Mouse (Mus musculus) cerebellum, postnatal 25 days (tissue): ENCODE results near the gene Adamts14.

ENCODE experiments used
- DNase-seq, 2 experiments: peaks; one replicate each; pipeline ENCODE4 v3.0.0; 2021; ENCODE audit warnings: mixed read lengths in 2 of 2

The Adamts14 gene

DNA sequence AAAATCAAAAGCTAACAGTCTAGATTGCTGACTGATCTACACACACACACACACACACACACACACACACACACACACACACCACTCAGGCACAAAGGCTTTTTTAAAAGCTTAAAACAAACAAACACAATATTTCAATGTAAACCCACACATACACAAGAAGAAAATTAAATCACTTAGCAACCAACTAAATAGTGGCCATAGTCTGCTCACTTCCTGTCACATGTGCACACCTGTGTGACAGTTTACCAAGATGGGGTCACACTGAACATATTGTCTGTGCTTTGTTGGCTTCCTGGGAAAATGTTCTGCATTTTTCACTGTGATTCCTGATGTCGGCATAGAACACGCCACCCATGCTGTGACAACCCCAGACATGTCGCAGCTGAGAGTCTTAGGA lies 41.5 kb downstream of the Adamts14 start:
- DNase-seq: no peak

DNA sequence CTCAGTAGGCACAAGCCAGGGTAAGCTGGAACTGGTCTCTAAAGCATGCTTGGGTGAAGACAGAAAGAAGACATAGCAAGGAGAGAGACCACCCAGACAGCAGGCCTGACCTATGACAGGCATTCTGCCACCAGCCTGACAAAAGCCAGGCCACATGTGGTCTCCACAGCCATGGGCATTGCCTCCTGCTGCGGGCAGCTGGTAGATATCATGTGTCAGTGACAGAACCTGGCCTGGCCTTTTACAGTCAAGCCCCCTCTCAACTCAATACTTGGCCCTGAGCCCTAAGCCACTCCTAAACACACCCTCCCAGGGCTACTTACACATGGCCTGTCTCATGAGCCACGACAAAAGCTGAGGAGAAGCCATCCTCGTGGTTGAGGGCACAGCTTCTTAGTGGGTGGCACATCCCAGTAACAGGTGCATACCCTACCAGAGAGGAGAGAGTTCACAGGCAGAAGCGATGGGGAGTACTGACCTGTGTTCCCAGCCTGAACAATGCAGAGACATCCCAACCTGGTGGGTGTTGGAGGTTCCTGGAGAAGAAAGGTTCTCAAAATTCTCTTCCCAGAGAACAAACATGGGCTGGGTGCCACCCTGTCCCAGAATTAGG lies 46.3 kb downstream of the Adamts14 start:
- DNase-seq: no peak

DNA sequence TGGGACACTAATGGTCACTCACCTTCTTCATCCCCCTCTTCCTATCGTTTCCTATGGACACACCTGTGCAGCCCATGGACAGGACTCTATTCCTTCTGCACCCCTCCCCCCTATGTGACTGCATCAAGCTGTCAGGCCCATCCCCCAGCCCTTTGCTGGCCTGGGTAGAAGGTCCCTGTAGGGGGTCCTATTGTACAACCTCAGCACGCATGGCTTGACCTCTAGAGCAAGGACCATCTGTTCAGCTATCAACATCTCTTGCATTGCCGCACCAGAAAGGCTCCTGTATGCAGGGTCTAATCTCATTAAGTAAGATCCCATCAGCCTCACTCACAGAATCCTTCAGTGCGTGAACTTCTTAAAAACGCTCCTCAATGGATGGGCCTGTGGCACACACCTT lies 47.5 kb downstream of the Adamts14 start:
- no peak for DNase-seq

DNA sequence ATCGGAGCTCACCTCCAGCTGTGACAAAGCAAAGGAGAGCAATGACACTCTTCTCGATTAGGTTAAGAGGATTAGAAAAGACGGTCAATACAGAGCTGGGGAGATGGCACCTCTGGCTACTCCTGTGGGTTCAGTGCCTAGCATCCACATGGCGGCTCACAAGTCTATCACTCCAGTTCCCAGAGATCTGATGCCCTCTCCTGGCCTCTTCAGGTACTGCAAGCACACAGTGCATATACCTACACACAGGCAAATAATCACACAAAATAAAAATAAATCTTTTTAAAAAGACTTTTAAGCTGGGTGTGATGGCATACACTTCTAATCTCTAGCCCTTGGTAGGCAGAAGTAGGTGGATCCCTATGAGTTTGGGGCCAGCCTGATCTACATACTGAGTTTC lies 53.9 kb downstream of the Adamts14 start:
- DNase-seq: no peak

DNA sequence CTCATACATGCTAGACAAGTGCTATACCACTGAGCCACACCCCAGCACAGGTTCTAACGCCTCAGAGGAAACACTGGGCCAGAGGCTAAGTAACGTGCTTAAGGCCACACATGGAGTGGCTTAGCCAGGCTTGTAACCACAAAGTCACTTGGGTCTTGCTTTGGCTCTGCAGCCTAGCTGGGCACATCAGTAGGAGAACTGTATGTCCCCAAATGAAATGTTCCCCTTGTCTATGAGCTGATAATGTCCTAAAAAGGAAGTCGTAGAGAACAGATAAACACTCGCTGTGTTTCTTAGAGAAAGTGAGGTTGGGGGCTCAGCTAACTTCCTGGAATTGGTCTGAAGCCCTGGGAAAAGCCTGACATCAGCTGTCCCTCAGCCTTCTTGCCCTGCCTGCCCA lies 57.1 kb downstream of the Adamts14 start:
- DNase-seq: no peak

DNA sequence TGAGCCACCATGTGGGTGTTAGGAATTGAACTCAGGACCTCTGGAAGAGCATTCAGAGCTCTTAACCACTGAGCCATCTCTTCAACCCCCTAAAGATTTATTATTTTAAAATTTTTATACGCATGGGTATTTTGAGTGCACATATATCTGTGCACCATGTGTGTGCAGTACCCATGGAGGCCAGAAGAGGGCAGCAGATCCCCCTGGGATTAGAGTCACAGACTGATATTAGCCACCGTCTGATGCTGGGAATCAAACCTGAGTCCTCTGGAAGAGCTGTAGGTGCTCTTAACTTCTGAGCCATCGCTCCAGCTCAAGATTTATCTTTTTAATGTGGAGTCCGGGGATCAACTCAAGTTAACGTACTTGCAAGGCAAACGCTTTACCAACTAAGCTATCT lies 57.6 kb downstream of the Adamts14 start:
- peak in 1 of 2 experiments; percentile 22 for DNase-seq

DNA sequence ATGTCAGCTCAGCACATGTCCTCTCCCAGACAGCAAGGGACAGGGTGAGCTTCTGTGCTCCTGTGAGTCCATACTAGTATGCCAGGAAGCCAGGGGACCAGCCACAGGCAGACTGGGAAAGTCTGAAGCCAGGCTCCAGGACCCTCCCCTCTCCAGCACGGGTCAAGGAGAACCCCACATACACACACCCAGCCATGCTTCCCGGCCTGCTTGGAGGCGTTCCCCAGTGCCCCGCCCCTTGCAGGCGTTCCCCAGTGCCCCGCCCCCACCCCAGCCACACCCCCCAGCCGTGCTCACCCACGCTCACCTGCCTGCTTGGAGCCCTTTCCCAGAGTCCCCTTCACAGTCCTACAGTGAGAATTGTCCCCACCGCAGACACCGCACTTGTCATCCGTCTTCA lies 60.4 kb downstream of the Adamts14 start:
- DNase-seq: no peak

DNA sequence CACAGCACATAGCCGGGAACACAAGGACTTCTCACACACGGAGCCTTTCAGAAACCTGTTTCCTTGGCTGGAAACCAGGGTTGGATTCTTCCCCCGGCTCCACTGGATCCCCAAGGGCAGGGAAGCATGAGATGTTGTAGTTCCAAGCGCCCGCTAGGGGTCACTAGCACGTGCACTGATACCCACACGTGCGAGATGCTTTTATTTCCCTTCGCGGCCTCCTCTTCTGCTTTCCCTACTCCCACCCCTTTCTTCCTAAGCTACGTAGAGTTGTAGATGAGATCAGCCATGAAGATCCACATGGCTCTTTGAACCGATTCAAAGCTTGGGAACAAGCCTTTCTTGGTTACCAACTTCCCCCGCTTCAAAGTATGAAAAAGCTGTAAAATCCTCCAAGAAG lies 61.5 kb downstream of the Adamts14 start:
- DNase-seq: peak; percentile 72 to 82

DNA sequence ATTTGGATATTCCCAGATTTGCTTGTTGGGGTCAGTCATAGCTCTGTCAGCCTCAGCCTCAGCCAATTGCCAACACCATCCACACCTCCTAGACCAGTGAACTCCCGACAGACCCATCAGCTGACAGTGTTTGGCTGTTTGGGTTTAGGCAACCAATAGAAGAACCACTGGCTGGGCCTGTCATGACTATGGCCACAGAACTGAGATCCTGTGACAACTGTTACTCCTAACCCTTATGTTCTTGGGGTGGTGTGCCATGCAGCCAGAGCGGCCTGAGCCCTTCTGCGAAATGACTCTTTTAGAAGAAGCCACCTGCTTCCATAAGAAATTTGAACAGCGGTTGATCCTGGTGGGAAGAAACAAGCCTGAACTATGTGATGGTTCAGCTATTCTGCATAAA lies 62.1 kb downstream of the Adamts14 start:
- no peak for DNase-seq

DNA sequence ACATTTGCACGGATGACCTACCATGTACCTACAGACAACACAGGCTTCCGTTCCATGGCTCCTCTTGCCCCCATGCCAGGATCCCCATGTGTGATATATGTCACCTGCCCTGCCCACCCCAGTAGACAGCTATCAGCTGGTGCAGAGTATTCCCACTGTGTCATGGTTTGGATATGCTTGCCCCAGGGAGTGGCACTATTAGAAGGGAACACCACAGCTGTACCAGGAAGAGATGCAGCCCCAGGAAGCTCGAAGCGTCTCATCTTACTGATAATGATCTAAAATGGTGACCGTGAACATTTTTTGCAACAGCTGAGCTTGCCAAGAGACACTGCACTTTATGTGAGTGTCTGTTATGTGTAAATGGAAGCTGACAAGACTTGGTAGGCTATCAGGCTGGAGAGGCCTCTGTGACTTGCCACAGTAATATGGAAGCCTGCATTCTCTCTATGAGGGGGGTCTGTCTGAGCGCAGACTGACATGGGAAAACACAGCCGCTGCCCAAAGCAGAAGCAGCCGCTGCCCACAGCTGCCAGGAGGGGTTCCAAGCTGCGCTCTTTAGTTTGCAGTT lies 65.0 kb downstream of the Adamts14 start:
- no peak for DNase-seq

DNA sequence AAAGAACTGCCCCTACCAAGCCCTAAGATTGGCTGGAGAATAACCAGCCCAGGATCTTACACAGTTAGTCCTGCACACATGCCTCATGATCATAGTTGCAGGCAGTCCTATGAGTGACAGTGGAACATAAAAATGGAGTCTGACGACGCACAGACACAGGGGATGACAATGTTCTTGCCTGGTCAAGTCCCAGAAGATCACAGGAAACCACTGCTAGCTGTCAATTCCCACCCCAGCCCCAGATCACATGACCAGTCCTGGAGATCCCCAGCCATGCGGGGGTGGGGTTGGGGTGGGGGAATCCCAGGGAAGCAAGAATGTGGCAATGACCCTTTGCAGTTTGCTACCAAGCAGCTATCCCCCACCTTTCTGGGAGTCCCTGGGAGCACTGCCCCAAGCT lies 69.3 kb downstream of the Adamts14 start:
- no peak for DNase-seq

DNA sequence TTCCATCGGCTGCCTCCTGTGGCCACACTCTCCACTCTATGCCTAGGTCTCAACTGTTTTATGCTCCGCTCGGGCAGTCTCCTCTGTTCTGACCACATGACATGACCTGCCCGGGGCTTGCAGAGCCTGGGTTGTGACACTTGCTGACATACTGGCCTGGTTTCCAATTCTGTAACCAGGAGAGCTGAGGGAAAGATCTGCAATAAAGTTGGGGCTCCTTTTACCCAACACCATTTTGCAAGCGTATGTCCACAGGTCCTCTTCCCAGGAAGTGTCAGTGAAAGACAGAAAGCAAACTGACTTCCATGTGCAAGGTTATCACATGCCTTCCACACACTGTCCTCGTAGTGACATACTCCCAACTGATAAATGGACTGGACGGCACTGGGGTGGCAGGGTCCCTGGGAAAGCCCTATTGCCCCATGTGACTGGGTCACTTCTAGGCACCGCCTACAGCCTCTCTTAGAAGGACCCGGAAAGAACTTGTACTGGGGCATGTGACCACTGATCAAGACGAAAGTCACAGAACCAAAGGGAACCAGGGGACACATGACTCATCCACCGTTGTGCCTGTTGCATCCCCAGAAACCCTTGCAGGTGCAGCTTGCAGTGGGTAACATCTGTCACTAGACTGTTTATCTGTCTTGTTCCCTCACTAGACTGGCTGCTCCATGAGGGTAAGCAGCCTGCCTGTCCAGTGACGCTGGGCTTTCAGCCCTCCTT lies 71.5 kb downstream of the Adamts14 start:
- no peak for DNase-seq

DNA sequence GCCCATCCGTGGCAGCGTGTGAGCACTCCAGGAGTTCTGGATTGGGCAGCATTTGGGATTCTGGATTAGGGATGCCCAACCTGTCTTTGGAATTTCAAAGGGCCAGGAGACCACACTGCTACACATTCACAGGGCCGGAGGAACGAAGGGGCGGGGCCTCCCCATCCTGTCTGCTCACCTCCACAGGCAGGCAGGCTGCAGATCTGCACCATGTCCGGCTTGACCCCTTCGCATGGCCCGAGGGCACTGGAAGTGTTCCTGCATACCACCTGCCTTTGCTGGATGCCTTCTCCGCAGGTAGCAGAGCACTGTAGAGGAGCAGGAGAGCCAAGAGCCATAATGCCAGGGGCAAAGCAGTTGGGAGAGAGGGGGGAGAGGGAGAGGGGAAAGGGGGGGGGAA lies 72.2 kb downstream of the Adamts14 start:
- DNase-seq: no peak

DNA sequence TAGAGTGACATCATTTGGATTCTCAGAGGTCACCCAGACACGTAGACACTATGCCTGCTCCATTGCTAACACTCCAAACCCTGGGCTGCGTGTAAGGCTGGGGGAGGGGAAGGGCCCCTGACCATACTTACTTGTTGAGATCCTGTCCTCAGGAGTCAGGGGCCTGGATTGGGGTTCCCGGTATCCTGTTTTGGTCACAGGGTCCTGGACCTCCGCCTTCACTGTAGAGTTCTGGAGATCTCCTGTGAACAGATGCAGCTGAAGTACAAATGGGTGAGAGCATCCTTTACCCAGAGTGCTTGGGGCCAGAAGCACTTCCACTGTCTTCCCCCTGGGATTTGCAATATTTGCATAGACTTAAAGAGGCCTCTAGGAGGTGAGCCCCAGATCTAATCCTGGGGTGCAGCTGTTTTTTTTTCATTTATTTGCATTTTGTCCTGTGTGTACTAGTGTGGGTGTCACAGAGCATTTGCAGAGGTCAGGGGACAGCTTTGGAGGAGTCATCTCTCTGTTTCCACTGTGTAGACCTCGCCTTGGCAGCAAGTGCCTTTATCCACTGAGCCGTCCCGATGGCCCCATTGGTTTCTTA lies 72.9 kb downstream of the Adamts14 start:
- DNase-seq: no peak

DNA sequence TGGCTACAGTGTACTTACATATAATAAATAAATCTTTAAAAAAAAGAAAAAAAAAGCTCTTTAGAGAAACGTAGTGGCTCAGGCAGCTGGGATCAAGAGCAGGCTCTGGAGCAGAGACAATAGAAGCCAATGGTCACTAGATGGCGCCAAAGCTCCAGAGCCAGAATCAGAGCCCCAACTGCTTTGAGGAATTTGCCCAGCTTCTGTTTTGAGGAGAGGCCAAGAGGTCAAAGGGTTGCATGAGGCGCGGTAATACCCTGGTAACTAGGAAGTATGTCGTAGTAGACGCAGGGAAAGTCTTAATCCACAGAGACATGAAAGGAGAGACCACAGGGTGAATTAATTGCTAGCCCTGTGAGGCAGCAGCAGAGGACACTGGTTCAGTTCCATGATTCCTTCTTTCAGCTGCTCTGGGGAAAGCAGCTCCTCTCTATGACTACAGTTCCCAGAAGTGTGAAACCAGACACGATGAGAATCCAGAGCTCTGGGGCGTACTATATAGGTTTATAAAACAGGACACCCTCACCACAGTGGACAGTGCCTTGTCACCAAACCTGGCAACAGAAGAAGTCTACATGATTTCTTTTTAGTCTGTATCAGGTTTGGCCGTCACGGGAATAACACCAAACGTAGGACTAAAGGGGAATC lies 73.5 kb downstream of the Adamts14 start:
- peak; percentile 81 to 85 for DNase-seq

DNA sequence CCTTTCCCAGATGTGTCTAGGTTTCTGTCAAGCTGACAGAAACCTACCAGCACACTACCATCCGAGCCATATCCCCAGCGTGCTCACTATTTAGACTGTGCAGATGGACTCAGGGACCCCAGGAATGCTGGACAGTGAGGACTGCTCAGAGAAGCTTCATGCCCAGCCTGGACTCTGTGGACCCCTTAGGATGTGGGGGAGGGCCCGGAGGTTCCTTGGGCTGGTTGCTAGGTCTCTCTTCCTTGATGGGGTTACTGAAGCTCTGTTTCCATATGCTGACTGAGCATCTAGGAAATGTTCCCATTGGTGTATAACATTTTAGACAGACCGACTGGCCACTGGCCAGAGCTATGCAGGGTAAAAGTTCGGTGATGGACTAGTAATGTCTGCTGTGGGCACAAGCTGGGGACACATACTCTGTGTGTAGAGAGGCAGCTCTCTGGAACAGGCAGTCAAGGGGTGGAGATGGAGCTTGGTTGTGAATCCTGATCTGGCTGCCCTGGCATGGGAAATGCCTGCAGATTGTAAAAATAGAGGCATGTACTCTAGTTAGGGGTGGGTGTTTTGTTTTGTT lies 77.4 kb downstream of the Adamts14 start:
- DNase-seq: no peak

DNA sequence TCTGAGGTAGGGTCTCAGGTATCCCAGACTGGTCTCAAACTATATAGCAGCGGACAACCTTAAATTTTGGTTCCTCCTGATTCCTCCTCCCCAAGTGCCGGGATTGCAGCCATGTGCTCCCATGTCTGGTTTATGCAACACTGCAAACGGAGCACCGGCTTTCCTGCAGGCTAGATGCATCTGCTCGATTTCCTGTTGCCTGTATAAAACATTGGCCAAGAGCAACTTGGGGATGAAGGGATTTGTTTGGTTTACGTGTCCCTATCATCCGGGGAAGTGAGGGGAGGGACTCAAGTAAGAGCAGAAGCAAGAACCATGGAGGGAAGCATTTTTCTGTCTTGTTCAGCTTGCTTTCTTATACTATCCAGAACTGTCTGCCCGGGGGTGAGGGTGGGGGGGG lies 78.0 kb downstream of the Adamts14 start:
- no peak for DNase-seq

DNA sequence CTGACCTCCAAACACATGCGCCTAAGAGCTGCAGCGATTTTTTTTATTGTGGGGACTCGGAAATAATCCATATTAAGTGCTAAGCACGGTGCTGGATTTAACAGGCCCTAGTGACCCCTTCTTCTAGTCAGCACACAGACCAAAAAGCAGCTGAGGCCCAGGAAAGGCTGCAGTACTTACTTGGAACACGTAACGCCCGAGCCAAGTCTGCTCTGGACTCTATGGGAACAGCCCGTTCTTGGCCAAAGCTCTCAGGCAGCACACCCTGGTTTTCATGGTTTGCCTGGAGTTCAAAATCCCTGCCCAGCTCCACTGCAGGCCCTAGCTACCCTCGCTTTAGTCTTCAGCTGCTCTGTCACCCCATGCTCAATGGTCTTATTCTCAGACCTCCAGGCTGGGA lies 78.6 kb downstream of the Adamts14 start:
- no peak for DNase-seq

DNA sequence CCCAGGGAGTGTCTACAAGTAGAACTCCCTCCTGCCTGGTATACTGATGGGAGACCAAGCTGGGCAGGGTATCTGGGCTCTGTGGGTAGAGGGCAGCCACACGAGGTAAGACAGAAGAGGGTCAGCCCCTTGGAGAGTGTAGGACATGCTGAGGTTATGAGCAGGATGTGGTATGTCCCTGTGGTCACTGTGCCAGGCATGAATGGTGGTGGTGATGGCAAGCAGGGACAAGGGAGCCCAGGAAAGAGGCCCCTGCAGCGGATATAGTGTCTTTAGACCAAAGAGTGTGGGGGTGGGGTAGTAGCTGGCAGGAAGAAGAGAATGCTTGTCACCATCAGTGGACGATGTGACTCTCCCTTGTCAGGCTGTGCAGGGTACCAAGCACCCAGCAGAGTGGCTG lies 85.2 kb downstream of the Adamts14 start:
- no peak for DNase-seq

DNA sequence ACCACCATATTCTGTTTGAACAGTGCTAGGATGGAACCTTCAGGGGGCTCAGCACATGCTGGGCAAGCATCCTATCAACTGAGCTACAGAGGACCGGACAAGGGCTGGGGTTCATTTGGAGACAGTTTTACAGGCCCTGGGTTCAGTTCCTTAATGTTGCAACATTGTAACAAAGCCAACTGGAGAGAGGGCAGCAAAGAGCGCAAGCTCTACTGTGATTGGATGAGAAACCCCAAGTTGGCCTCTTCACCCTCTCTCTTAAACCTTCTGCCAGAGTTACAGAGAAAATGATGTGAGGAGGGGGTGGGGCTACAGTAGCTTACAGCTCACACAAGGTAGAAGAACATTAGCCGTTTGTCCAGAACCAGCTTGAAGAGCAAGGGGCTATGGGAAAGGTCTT lies 86.2 kb downstream of the Adamts14 start:
- DNase-seq: no peak

DNA sequence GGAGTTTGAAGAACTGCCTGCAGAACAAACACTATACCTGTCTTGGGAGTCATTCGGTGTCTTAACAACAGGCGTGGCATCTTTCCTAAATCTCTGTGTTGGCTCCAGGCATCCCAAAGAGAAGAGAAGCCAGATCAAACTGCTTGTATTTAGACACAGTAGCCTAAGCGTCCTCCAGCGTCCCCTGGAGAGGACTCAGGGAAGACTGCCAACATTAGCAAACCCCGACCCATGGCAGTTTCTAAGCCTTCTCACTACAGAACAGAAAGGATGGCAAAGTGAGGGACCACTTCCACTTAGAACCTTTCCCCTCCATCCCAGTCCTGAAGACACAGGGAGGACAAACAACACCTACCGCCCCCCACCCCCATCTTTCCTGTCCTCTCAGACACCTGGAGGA lies 93.3 kb downstream of the Adamts14 start:
- DNase-seq: no peak

DNA sequence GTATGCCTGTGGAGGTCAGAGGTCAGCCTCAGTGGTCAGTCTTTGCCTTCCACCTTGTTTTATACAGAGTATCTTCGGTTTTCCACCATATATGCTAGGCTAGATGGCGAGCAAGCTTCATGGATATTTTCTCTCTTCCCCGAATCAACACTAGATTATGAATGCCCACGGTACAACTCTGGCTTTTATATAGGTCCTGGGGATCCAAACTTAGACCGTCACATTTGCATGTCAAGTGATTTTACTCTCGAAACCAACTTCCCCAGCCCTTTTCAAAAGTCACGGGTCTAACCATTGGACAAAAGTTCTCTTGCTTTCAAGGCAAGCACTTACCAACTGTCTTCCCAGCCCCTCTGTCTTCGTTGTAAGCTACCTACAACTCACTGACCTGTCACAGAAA lies 94.6 kb downstream of the Adamts14 start:
- DNase-seq: no peak

DNA sequence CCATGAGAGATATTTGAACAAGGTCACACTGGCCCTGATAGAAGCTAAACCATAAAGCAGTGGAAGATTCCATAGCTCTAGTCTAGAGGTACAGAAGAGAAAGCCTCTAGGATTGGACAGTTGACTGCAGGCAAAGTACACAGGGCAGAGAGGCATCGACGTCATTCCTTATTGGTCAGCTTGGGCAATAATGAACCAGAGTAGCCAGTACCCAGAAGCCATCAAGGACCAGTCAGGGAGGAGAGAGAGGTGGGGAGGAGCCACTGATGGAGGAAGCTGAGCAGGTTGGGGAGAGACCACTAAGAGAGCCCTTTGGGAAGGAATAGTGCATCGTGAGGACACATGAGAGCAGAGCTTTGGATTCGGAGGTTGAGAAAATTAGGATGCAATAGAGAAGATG lies 95.5 kb downstream of the Adamts14 start:
- peak; percentile 54 to 55 for DNase-seq
